Mouse (Mus musculus) spleen, postnatal 0 days (tissue): ENCODE data around the gene BC048403. TPM values are rescaled to one million over a fixed set of nuclear protein-coding genes. Genes with fewer than 3 reads are reported as not detected.

Experiments
- polyA plus RNA-seq: library from polyadenylated mRNA; unstranded; fragments of >200 nt; fragmentation: Nextera tagmentation; extraction: Ambion mirVana; gene quantifications from 2 replicates; pipeline ENCODE4 v1.2.1, GENCODE M21; 2015

Gene BC048403
- polyA plus RNA-seq: 2.3 TPM in 2 replicates

DNA sequence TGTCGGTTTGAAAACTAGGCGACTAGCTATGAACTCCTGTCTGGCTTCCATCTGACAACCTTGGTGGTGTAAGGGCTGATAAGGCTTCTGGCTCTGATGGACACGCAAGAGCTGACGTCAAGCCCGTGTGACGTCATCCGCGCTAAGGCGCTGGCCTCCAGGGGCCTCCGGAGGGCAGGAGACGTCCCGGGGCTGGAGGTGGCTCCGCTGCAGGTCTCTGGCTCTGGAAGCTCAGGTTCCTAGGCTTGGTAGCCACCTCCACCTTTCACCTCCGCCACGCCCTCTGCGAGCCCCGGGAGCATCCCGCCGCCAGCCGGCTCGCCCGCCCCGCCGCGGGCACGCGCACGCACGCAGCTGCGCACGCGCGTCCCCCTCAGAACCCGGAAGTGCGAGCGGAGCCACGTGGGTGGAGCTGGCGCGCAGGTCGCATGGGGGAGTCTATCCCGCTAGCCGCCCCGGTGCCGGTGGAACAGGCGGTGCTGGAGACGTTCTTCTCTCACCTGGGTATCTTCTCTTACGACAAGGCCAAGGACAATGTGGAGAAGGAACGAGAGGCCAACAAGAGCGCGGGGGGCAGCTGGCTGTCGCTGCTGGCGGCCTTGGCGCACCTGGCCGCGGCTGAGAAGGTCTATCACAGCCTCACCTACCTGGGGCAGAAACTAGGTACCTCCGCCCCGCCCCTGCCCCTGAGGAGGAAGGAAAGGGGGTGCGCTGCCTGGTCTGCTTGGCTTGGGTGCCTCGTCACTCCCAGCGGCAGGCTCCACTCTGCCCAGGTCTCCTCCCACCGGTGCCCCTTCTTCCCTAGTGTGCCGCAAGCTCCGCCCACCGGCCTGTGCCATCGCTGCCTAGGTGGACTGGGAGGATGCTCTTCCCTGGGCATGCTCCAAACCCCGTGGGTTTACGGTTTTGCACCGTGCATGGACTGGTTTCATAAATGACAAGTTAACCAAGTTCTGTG lies at the start of gene BC048403:
Gene BC048403, plus strand, starts transcription at position 390 of the 958 bp plus-strand sequence.

Other genes starting within 250 kb of the BC048403 start
- gene Tbk1, start 153.2 kb upstream of the BC048403 start, polyA plus RNA-seq: 19.9 and 20.7 TPM in 2 replicates
- 23.1 and 24.7 TPM in 2 replicates for gene Xpot, start 113.6 kb upstream of the BC048403 start, polyA plus RNA-seq
- gene D930020B18Rik, start 98.3 kb upstream of the BC048403 start, polyA plus RNA-seq: not detected in 2 replicates